Mouse (Mus musculus) Patski (cell line): Measurements from ENCODE around the gene Utp14b. TPM values are rescaled to one million over a fixed set of nuclear protein-coding genes. Genes with fewer than 3 reads are reported as not detected.

Experiments
- ATAC-seq: fragments of 100-300 bp; one replicate; pipeline ENCODE4 v1.8.0; 2021
- CTCF ChIA-PET: fragments of 350-600 bp; sonication (Branson Sonifier 250); formaldehyde crosslinking; loops from one replicate; lab custom pipeline; 2022; ENCODE audit warnings: inconsistent platforms; lab: Charles Lee
- POLR2A ChIA-PET: fragments of 350-600 bp; sonication (Branson Sonifier 250); formaldehyde crosslinking; loops from one replicate; lab custom pipeline; 2022; ENCODE audit warnings: antibody characterized with exemption, inconsistent platforms; lab: Charles Lee
- DNase-seq: peaks from one replicate; pipeline ENCODE4 v3.0.0-alpha.2; 2011; ENCODE audit warnings: low read depth, low spot score
- H3K27me3 ChIP-seq: fragments of 371-371 bp; one replicate; pipeline ENCODE4 v1.5.1; 2021
- CTCF ChIP-seq: fragments of 100-300 bp; IDR thresholded peaks from one replicate; pipeline ENCODE4 v1.5.1; 2021
- in situ Hi-C: fragments of 300-500 bp; cut with MboI; formaldehyde crosslinking; loops from 3 replicates; pipeline ENCODE4 v1.11.1; 2018; ENCODE audit warnings: low pct_unique_long_range_greater_than_20kb, mixed read lengths
- polyA plus RNA-seq: library from polyadenylated mRNA; unstranded; gene quantifications from one replicate; pipeline ENCODE4 v1.2.3, GENCODE M21; 2021

Gene Utp14b
- polyA plus RNA-seq, 1 experiment from 2014 or later: 1.5 TPM

DNA sequence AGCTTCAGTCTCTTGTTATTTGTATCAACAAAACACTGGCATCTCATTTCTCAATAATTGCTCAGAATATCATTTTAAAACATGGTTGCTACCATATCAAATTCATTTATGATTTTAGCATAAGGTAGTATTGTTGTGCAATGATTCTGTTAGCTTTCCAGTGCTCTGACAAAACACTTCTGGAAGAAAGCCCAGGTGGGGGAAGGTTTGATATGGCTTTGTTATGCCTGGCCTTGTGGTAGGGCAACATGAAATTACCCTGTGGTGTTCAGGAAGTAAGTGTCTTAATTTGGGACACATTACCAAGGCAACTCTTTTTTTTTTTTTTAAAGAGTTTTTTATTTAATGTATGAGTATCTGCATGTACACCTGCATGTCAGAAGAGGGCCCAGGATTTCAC lies 52.2 kb downstream of the Utp14b start:
- in situ Hi-C loops: no loop called here
- no peaks in the 10 kb centered on the region for H3K27me3 ChIP-seq
- ChIA-PET POLR2A (interaction anchor here (0.5 to 0.9 kb wide), 2 partner anchors 10 to 743 kb away, joined by 3 to 4 read pairs; no protein-coding TSS in a partner anchor), CTCF (interaction anchor here (1.0 kb wide), 1 partner anchor 8 kb away, joined by 4 read pairs; no protein-coding TSS in a partner anchor)
- no peak for DNase-seq
- ATAC-seq: no peak
- no peak for TF ChIP-seq CTCF

DNA sequence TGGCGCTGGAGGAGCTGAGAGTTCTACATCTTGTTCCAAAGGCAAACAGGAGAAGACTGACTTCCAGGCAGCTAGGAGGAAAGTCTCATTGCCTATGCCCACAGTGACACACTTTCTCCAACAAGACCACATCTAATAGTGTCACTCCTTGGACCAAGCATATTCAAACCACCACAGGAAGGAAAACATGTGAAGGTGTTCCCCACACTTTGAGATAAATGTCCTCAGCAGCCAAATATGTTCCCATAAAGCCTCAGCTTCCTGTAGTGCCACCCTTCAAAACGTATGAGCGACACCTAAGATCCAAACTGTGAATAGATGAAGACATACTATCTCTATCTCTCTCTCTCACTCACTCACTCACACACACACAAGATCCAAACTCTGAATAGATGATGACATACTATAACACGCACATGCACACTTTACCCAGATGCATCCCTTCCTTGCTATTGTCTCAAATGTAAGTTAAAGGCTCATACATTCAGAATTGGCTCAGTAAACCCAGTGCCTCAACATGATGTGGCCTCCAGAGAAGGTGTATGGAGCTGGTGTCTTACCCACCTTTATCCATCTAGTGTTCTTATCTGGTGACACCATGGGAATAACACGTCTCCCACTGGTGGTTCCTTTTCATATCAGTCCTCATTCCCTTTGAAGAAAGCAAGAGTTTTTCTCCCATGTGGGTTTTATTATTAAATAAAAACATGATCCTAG lies 52.9 kb downstream of the Utp14b start:
- no peak for TF ChIP-seq CTCF
- CTCF ChIA-PET: interaction anchor here (1.4 kb wide), 1 partner anchor 14 kb away, joined by 4 read pairs; no protein-coding TSS in a partner anchor
- in situ Hi-C loops: no loop called here

More for the DNA sequence above, 52.9 kb downstream of the Utp14b start:
- H3K27me3 ChIP-seq: no peaks in the 10 kb centered on the region
- DNase-seq: no peak
- ATAC-seq: no peak
- POLR2A ChIA-PET: interaction anchor here (0.9 kb wide), 1 partner anchor 11 kb away, joined by 4 read pairs; no protein-coding TSS in a partner anchor

Other genes with a start within 250 kb of the Utp14b start
- gene Farsb, start 169.1 kb upstream of the Utp14b start, polyA plus RNA-seq: 63.6 TPM
- not detected for gene Mogat1, start 147.0 kb upstream of the Utp14b start, polyA plus RNA-seq
- gene BC035947, start 145.9 kb upstream of the Utp14b start, polyA plus RNA-seq: not detected
- gene Acsl3, start 213 bp upstream of the Utp14b start, polyA plus RNA-seq: 39.9 TPM
- 0.10 TPM for gene Kcne4, start 158.7 kb downstream of the Utp14b start, polyA plus RNA-seq